Mouse (Mus musculus): ENCODE measurements around the gene Mob3b.

Gene Mob3b

GRCm38 (mm10) chr4:34980461-34981039, 176.7 kb downstream of the Mob3b start:
- POLR2A ChIA-PET, result interaction anchor here in 2 of 4 experiments (1.0 to 1.6 kb wide), 2 partner anchors 16 to 98 kb away, joined by 3 to 5 read pairs; no protein-coding TSS in a partner anchor
- CTCF ChIA-PET, result interaction anchor here in 1 of 4 experiments (0.9 kb wide), 1 partner anchor 14 kb away, joined by 10 read pairs; no protein-coding TSS in a partner anchor

- ChIA-PET CTCF (no interaction called here), POLR2A (no interaction called here)
Measured at GRCm38 (mm10) chr4:34976916-34977702, 180.2 kb downstream of the Mob3b start.

GRCm38 (mm10) chr4:34976331-34976778, 180.9 kb downstream of the Mob3b start:
- CTCF ChIA-PET, result no interaction called here
- POLR2A ChIA-PET, result interaction anchor here in 1 of 4 experiments (0.6 kb wide), 1 partner anchor 20 kb away, joined by 3 read pairs; no protein-coding TSS in a partner anchor

- ChIA-PET CTCF (no interaction called here), POLR2A (no interaction called here)
Measured at GRCm38 (mm10) chr4:34974795-34975194, 182.5 kb downstream of the Mob3b start.

- CTCF ChIA-PET, result interaction anchor here in 1 of 4 experiments (0.7 kb wide), 1 partner anchor 450 kb away, joined by 3 read pairs; no protein-coding TSS in a partner anchor
- POLR2A ChIA-PET, result no interaction called here
Measured at GRCm38 (mm10) chr4:34967541-34967940, 189.7 kb downstream of the Mob3b start.

- ChIA-PET POLR2A (no interaction called here), CTCF (interaction anchor here in 1 of 4 experiments (0.7 kb wide), 1 partner anchor 452 kb away, joined by 3 read pairs; no protein-coding TSS in a partner anchor)
Measured at GRCm38 (mm10) chr4:34966336-34966957, 190.8 kb downstream of the Mob3b start.

GRCm38 (mm10) chr4:34964906-34965305, 192.4 kb downstream of the Mob3b start:
- CTCF ChIA-PET, result interaction anchor here in 1 of 4 experiments (1.1 kb wide), 1 partner anchor 192 kb away, joined by 3 read pairs; the partner anchor contains the start of gene Mob3b
- POLR2A ChIA-PET, result interaction anchor here in 1 of 4 experiments (1.0 kb wide), 1 partner anchor 31 kb away, joined by 3 read pairs; no protein-coding TSS in a partner anchor

- ChIA-PET POLR2A (no interaction called here), CTCF (interaction anchor here in 2 of 4 experiments (0.5 to 0.6 kb wide), 2 partner anchors 185 to 270 kb away, joined by 4 to 10 read pairs; partner anchors contain the start of gene Smim8 (in 1 of the 2))
Measured at GRCm38 (mm10) chr4:34963999-34964398, 193.3 kb downstream of the Mob3b start.

GRCm38 (mm10) chr4:34960781-34961560, 196.3 kb downstream of the Mob3b start:
- ChIA-PET POLR2A (interaction anchor here in 1 of 4 experiments (1.4 kb wide), 1 partner anchor 35 kb away, joined by 3 read pairs; no protein-coding TSS in a partner anchor), CTCF (interaction anchor here in 3 of 4 experiments (0.6 to 1.5 kb wide), 7 partner anchors 93 to 348 kb away, joined by 3 to 8 read pairs (median 4); partner anchors contain the start of gene Mob3b (in 3 of the 3))

- ChIA-PET CTCF (interaction anchor here in 2 of 4 experiments (1.2 to 1.5 kb wide), 2 partner anchors 140 to 198 kb away, joined by 3 to 4 read pairs; partner anchors contain the start of gene Mob3b (in 1 of the 2)), POLR2A (interaction anchor here in 1 of 4 experiments (1.1 to 1.4 kb wide), 3 partner anchors 12 to 198 kb away, joined by 3 read pairs; partner anchors contain the start of gene Mob3b)
Measured at GRCm38 (mm10) chr4:34959477-34959876, 197.8 kb downstream of the Mob3b start.

- CTCF ChIA-PET, result interaction anchor here in 1 of 4 experiments (1.7 kb wide), 1 partner anchor 199 kb away, joined by 8 read pairs; the partner anchor contains the start of gene Mob3b
- POLR2A ChIA-PET, result no interaction called here
Measured at GRCm38 (mm10) chr4:34958155-34959028, 198.9 kb downstream of the Mob3b start.

GRCm38 (mm10) chr4:34953716-34954115, 203.6 kb downstream of the Mob3b start:
- ChIA-PET POLR2A (no interaction called here), CTCF (interaction anchor here in 2 of 4 experiments (0.7 kb wide), 2 partner anchors 28 to 204 kb away, joined by 3 to 4 read pairs; partner anchors contain the start of gene Mob3b (in 1 of the 2))

GRCm38 (mm10) chr4:34947181-34947580, 210.1 kb downstream of the Mob3b start:
- ChIA-PET POLR2A (no interaction called here), CTCF (interaction anchor here in 1 of 4 experiments (0.5 kb wide), 1 partner anchor 22 kb away, joined by 4 read pairs; no protein-coding TSS in a partner anchor)

GRCm38 (mm10) chr4:34941046-34941445, 216.2 kb downstream of the Mob3b start:
- POLR2A ChIA-PET, result no interaction called here
- CTCF ChIA-PET, result no interaction called here

- ChIA-PET CTCF (interaction anchor here in 1 of 4 experiments (1.0 kb wide), 1 partner anchor 8 kb away, joined by 3 read pairs; no protein-coding TSS in a partner anchor), POLR2A (interaction anchor here in 1 of 4 experiments (1.2 kb wide), 1 partner anchor 8 kb away, joined by 4 read pairs; no protein-coding TSS in a partner anchor)
Measured at GRCm38 (mm10) chr4:34928386-34928785, 228.9 kb downstream of the Mob3b start.

- CTCF ChIA-PET, result interaction anchor here (0.5 to 1.8 kb wide), 59 partner anchors 10 to 613 kb away, joined by 3 to 15 read pairs (median 4); partner anchors contain the start of gene Smim8 (in 2 of the 4)
- POLR2A ChIA-PET, result interaction anchor here (0.6 to 9.5 kb wide), 24 partner anchors 8 to 1075 kb away, joined by 3 to 141 read pairs (median 4); partner anchors contain the start of gene Smim8 (in 1 of the 4)
Measured at GRCm38 (mm10) chr4:34922177-34922870, 235.0 kb downstream of the Mob3b start.
